ENCODE assay signal across 12 mouse cellular contexts in genomic region chr2:157450905-157451304, GRCm38 (mm10).
"Had no signal": no experiment of that assay in that cellular context is flagged by ENCODE, and none has a peak within 500 bp of the region (broad histone marks: within the 10 kb centered on the region; RNA-seq: fewer than 3 reads in every experiment).

No protein-coding gene starts in this region.

- ATAC-seq: inflammation-experienced regulatory T-cells, adult 6 months; intestine, postnatal 0 days had no signal

- H3K27ac ChIP-seq: limb, embryonic 13.5 days; liver, embryonic 14.5 days had no signal

- DNase-seq: kidney, adult 8-10 months; kidney, postnatal 14 days; left cerebral cortex, postnatal 4 days; lung, postnatal 4 days; midbrain, embryonic 14.5 days; right cerebral cortex, adult 18-20 months; right cerebral cortex, postnatal 25 days; thymus, postnatal 4 days had no signal

- H3K9ac ChIP-seq: limb, embryonic 13.5 days; liver, embryonic 14.5 days had no signal

- H3K4me1 ChIP-seq: limb, embryonic 13.5 days had no signal

- H3K9me3 ChIP-seq: limb, embryonic 13.5 days had no signal

- H3K27me3 ChIP-seq: limb, embryonic 13.5 days had no signal

- H3K4me3 ChIP-seq: limb, embryonic 13.5 days had no signal

- H3K4me2 ChIP-seq: limb, embryonic 13.5 days had no signal
